Comparison of ENCODE assay signal across 20 mouse cellular contexts in the genomic region with DNA sequence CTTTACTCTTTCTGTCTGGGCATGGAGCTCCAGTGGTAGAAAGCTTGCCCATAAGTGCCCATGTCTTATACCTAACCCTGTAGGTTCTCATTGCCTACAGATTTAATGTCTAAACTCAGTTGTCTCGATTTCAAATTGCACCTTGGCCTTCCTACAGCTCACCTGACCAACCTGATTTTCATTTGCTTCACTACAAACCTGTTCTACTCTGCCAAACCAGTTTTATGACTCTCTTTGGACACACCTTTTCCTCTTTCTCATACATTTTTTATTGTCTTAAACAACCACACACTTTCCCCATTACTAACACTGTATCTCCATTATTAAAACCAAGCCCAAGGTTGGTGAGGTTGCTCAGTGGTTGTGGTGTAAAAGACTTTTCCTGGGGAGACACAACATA. TPM values are rescaled to one million over a fixed set of nuclear protein-coding genes. Genes with fewer than 3 reads are reported as not detected.
A peak's percentile ranks its signal among the peaks of the same experiment; 100 is the strongest.
DNase-seq lines count a peak whose midpoint lies in the region; ATAC-seq lines count a peak whose summit lies in the region.
"Had no signal": no experiment of that assay in that cellular context is flagged by ENCODE, and none has a peak within 500 bp of the region (broad histone marks: within the 10 kb centered on the region; RNA-seq: fewer than 3 reads in every experiment).

No protein-coding gene starts in this region.

- H3K4me1 ChIP-seq in liver, embryonic 16.5 days (ENCODE audit: control insufficient read depth, low read depth, low read length) = no peaks in the 10 kb centered on the region
- H3K4me1 ChIP-seq in embryonic facial prominence, embryonic 15.5 days = no peaks in the 10 kb centered on the region
- H3K4me1 ChIP-seq in intestine, embryonic 14.5 days (replicated peaks; ENCODE audit: control insufficient read depth, insufficient read depth, low read length) = no peaks in the 10 kb centered on the region
- no peaks in the 10 kb centered on the region for H3K4me1 ChIP-seq in stomach, embryonic 14.5 days (ENCODE audit: control insufficient read depth, insufficient read depth, low read length)
- H3K4me1 ChIP-seq: embryonic facial prominence, embryonic 12.5 days; forebrain, embryonic 10.5 days; neural tube, embryonic 15.5 days had no signal

- no peaks in the 10 kb centered on the region for H3K36me3 ChIP-seq in liver, embryonic 16.5 days (ENCODE audit: control insufficient read depth, insufficient read depth)
- H3K36me3 ChIP-seq in embryonic facial prominence, embryonic 15.5 days = no peaks in the 10 kb centered on the region
- no peaks in the 10 kb centered on the region for H3K36me3 ChIP-seq in intestine, embryonic 14.5 days (ENCODE audit: control insufficient read depth, insufficient read depth, low read length)
- H3K36me3 ChIP-seq in stomach, embryonic 14.5 days (ENCODE audit: control insufficient read depth, insufficient read depth, low read length) = no peaks in the 10 kb centered on the region
- H3K36me3 ChIP-seq: embryonic facial prominence, embryonic 12.5 days; forebrain, embryonic 10.5 days; neural tube, embryonic 15.5 days had no signal

- no peak for DNase-seq in liver
- peak; percentile 55 for DNase-seq in intestine, embryonic 14.5 days (ENCODE audit: low spot score)
- no peak for DNase-seq in left cerebral cortex, postnatal 25 days (ENCODE audit: low spot score in 2 of 2)
- DNase-seq: adrenal gland, postnatal 25 days; cerebellum, adult 8-10 months; gastrocnemius, adult 2 months; heart, adult 18-20 months; heart, postnatal 4 days; kidney, postnatal 4 days; midbrain, embryonic 14.5 days; right cerebral cortex, postnatal 25 days; thymus, adult 2 months had no signal

- intact Hi-C loops in left cerebral cortex, postnatal 25 days (cut with DNase I) = no loop called here

- 26% methylated on average over 1 of the region's 1 CpGs for WGBS in liver, embryonic 16.5 days (ENCODE audit: insufficient replicate concordance)
- 32% methylated on average over 1 of the region's 1 CpGs for WGBS in embryonic facial prominence, embryonic 15.5 days
- WGBS in intestine, embryonic 14.5 days = 51% methylated on average over 1 of the region's 1 CpGs
- WGBS in stomach, embryonic 14.5 days = 39% methylated on average over 1 of the region's 1 CpGs

- H3K4me3 ChIP-seq in liver, embryonic 16.5 days (ENCODE audit: low read depth, low read length) = no peak overlapping the region
- H3K4me3 ChIP-seq in embryonic facial prominence, embryonic 15.5 days (replicated peaks) = no peak overlapping the region
- no peak overlapping the region for H3K4me3 ChIP-seq in intestine, embryonic 14.5 days (ENCODE audit: low read depth, low read length)
- H3K4me3 ChIP-seq in stomach, embryonic 14.5 days (ENCODE audit: low read depth, low read length) = no peak overlapping the region
- H3K4me3 ChIP-seq: embryonic facial prominence, embryonic 12.5 days; forebrain, embryonic 10.5 days; gastrocnemius, adult 2 months; myocyte; neural tube, embryonic 15.5 days had no signal

- no peak overlapping the region for H3K9ac ChIP-seq in liver, embryonic 16.5 days (ENCODE audit: low read depth, low read length)
- no peak overlapping the region for H3K9ac ChIP-seq in embryonic facial prominence, embryonic 15.5 days
- no peak overlapping the region for H3K9ac ChIP-seq in intestine, embryonic 14.5 days (ENCODE audit: low read length)
- H3K9ac ChIP-seq in stomach, embryonic 14.5 days (replicated peaks; ENCODE audit: low read depth, low read length) = no peak overlapping the region
- H3K9ac ChIP-seq: embryonic facial prominence, embryonic 12.5 days; neural tube, embryonic 15.5 days had no signal

- ATAC-seq in liver, embryonic 16.5 days (ENCODE audit: low read depth) = no peak
- ATAC-seq in embryonic facial prominence, embryonic 15.5 days (ENCODE audit: insufficient number of reproducible peaks, low FRiP score, low TSS enrichment, low read depth) = no peak
- ATAC-seq in intestine, embryonic 14.5 days (replicated peaks; ENCODE audit: low FRiP score, low TSS enrichment, low read depth) = peak; percentile 86
- peak; percentile 70; the same call in 1 of the 2 replicates for ATAC-seq in stomach, embryonic 14.5 days (ENCODE audit: insufficient number of reproducible peaks, insufficient read depth, low FRiP score, low read depth)
- ATAC-seq in megakaryocyte, adult 5-6 weeks (ENCODE audit: poor library complexity, severe bottlenecking) = no peak

- H3K27me3 ChIP-seq in liver, embryonic 16.5 days (ENCODE audit: control insufficient read depth, insufficient read depth, low read depth, low read length) = no peaks in the 10 kb centered on the region
- H3K27me3 ChIP-seq in embryonic facial prominence, embryonic 15.5 days = no peaks in the 10 kb centered on the region
- no peaks in the 10 kb centered on the region for H3K27me3 ChIP-seq in intestine, embryonic 14.5 days (replicated peaks; ENCODE audit: control insufficient read depth, insufficient read depth, low read length)
- no peaks in the 10 kb centered on the region for H3K27me3 ChIP-seq in stomach, embryonic 14.5 days (ENCODE audit: control insufficient read depth, insufficient read depth, low read length)
- H3K27me3 ChIP-seq: embryonic facial prominence, embryonic 12.5 days; neural tube, embryonic 15.5 days had no signal

- H3K4me2 ChIP-seq in liver, embryonic 16.5 days (ENCODE audit: low read depth, low read length) = no peak overlapping the region
- no peak overlapping the region for H3K4me2 ChIP-seq in embryonic facial prominence, embryonic 15.5 days (replicated peaks)
- peak overlapping the region; percentile 35; the same call in 1 of the 2 replicates for H3K4me2 ChIP-seq in intestine, embryonic 14.5 days (ENCODE audit: low read length)
- 0 out of 2 replicates have a peak overlapping the region, but pooled peaks have one; percentile 6 for H3K4me2 ChIP-seq in stomach, embryonic 14.5 days (replicated peaks; ENCODE audit: low read depth, low read length)
- H3K4me2 ChIP-seq: embryonic facial prominence, embryonic 12.5 days; neural tube, embryonic 15.5 days had no signal

- no peaks in the 10 kb centered on the region for H3K9me3 ChIP-seq in liver, embryonic 16.5 days (replicated peaks; ENCODE audit: control insufficient read depth, low read length)
- H3K9me3 ChIP-seq in embryonic facial prominence, embryonic 15.5 days (replicated peaks) = no peaks in the 10 kb centered on the region
- no peaks in the 10 kb centered on the region for H3K9me3 ChIP-seq in intestine, embryonic 14.5 days (ENCODE audit: control insufficient read depth, low read length)
- no peaks in the 10 kb centered on the region for H3K9me3 ChIP-seq in stomach, embryonic 14.5 days (ENCODE audit: control insufficient read depth, low read depth, low read length)
- H3K9me3 ChIP-seq: embryonic facial prominence, embryonic 12.5 days; forebrain, embryonic 10.5 days; neural tube, embryonic 15.5 days had no signal

- H3K27ac ChIP-seq in liver, embryonic 16.5 days (ENCODE audit: low read length) = peak overlapping the region; percentile 33; the same call in 1 of the 2 replicates
- H3K27ac ChIP-seq in embryonic facial prominence, embryonic 15.5 days (replicated peaks) = peak overlapping the region; percentile 71
- peak overlapping the region; percentile 80 for H3K27ac ChIP-seq in intestine, embryonic 14.5 days (ENCODE audit: low read depth)
- peak overlapping the region; percentile 73 for H3K27ac ChIP-seq in stomach, embryonic 14.5 days (ENCODE audit: low read length)
- H3K27ac ChIP-seq: embryonic facial prominence, embryonic 12.5 days; forebrain, embryonic 10.5 days; gastrocnemius, adult 2 months; neural tube, embryonic 15.5 days had no signal

RNA-seq across cellular contexts. Expression of a gene that starts 10.5 kb away (rescaled TPM):
- 31.0 and 32.7 TPM in 2 replicates for polyA plus RNA-seq in liver, embryonic 16.5 days (2015; fragmentation: Nextera tagmentation; extraction: Ambion mirVana)
- polyA plus RNA-seq in embryonic facial prominence, embryonic 15.5 days (2015; fragmentation: Nextera tagmentation; extraction: Ambion mirVana) = 49.9 and 58.6 TPM in 2 replicates
- 49.1 and 51.4 TPM in 2 replicates for polyA plus RNA-seq in intestine, embryonic 14.5 days (2014; fragmentation: Nextera tagmentation; extraction: Ambion mirVana)
- 61.8 and 62.5 TPM in 2 replicates for polyA plus RNA-seq in stomach, embryonic 14.5 days (2014; fragmentation: Nextera tagmentation; extraction: Ambion mirVana)
- 13.0 and 14.5 TPM in 2 replicates for total RNA-seq in megakaryocyte, adult 5-6 weeks (2015)
- total RNA-seq in megakaryocyte, adult 5-6 weeks (2017) = 7.1 and 8.1 TPM in 2 replicates
- 10 to 100 TPM; 24.2 to 24.5 TPM for total RNA-seq in left cerebral cortex, postnatal 25 days (2021)

Comparison
In these comparisons a context has a peak if more than half of its experiments do, and no peak if none do; other contexts are left out.
1. ATAC-seq: peak in intestine, embryonic 14.5 days (single experiment) and stomach, embryonic 14.5 days (single experiment); none in liver, embryonic 16.5 days (single experiment), embryonic facial prominence, embryonic 15.5 days (single experiment) and megakaryocyte, adult 5-6 weeks (single experiment).
2. H3K4me2 ChIP-seq: peak in intestine, embryonic 14.5 days (single experiment) and stomach, embryonic 14.5 days (single experiment); none in liver, embryonic 16.5 days (single experiment) and embryonic facial prominence, embryonic 15.5 days (single experiment).
3. Peak in every context shown above with its lines, with median percentiles within 50 percentile points of each other: H3K27ac ChIP-seq.